Mouse (Mus musculus) CH12F3 (cell line): ENCODE results near the gene Olfr1265.

Source experiments
- in situ Hi-C: fragments of 300-500 bp; cut with MboI; formaldehyde crosslinking; loops from 2 replicates; pipeline ENCODE4 v1.14.3; 2020; ENCODE audit warnings: low sequenced_read_pairs

Olfr1265 gene

DNA sequence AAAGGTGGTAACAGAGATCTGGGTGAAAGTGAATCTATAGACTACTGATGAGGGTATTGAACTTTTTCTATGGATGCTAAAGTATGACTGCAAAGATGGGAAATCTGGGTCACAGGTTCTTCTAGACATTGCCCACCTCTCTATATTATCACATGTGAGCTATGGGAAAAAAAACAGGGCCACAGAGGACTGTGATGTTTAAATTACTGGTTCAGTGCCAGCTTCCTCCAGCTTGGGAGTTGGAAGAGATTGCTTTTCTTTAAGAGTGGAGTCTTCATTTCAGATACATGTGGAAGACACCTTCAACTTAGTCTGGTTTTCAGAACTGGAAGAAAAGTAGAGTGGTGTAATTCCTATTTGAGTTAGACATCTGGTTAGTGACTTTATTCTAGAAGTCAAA, at the start of gene Olfr1265:
Gene Olfr1265 (plus strand): TSS at position 301 of the 400 bp plus-strand sequence.
- in situ Hi-C loops = no loop called here

DNA sequence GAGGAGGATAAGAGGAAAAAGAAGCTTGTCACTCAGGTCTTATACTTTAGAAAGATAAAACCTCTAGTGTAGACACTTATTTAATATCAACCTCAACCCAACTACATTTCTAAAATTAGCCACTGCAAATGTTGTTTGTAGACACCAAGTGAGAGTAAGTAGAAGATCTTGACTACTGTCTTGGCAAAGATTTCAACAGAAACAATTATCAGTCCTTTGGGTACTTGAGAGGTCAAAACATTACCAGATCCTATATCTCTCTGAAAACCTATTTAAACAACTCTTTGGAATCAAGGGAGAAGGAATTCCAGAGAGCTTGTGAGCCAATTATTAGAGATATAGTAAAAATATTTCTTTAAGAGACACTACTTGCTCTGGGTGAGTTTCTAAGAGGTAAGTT, 44.2 kb upstream of the Olfr1265 start, which contains the start of gene Olfr1261:
Gene Olfr1261 (plus strand): TSS at position 301 of the 400 bp plus-strand sequence.
- in situ Hi-C loops = no loop called here

DNA sequence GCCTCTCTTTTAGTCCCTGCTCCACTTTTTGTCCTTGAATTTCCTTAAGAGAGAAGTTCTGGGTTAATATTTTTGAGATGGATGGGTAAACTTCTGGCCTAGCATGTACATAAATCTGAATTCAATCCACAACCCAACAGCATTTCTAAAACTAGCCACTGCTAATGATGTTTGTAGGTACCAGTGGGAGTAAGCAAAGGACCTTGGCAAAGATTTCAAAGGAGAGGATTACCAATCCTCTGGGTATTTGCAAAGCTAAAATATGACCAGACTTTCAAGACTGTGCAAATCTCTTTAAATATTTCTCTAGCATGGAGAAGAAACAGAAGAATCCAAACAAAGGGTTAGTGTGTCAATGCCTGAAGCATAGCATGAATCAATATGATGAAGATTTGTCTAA, 35.3 kb upstream of the Olfr1265 start, which contains the start of gene Olfr1262:
Gene Olfr1262 (plus strand): TSS at position 301 of the 400 bp plus-strand sequence.
- in situ Hi-C loops = no loop called here

DNA sequence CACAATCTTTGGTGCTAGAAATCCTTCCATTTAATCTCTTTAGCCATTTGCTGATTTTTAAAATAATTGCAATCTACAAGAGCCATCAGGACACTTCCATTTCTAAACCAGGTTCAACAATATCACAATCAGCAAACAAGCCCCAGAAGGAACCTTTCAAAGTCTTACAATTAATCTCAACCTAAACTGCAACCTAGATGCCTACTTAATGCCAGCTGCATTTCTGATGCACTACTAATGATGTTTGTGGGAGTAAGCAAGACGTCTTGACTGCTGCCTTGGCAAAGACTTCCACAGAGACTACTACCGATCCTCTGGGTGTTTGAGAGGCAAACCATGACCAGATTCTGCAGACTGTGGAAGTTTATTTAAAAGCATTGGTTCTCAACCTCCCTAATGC, 23.3 kb upstream of the Olfr1265 start, which contains the start of gene Olfr1263:
Gene Olfr1263 (plus strand): TSS at position 301 of the 400 bp plus-strand sequence.
- in situ Hi-C loops = no loop called here

DNA sequence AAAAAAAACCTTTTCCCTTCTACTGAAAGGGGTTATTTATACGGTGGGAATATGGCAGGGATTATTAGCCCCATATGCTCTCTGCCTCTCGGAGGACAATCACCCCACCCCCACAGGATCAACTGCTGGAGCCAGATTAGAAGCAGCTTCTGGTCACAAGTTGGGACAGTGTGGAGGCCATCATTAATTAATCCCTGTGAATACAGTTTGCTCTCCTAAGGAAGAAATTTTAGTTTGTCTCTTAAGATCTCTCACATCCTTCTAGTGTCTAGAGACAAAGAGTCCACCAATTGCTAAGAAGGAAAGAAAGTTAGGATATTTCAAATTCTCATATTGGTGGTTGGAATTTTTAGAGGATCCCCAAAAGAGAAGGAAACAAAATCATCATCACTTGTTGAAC, 9.7 kb upstream of the Olfr1265 start, which contains the start of gene Olfr1264:
Gene Olfr1264 (minus strand): TSS at position 101 of the 400 bp plus-strand sequence.
- in situ Hi-C loops = no loop called here

DNA sequence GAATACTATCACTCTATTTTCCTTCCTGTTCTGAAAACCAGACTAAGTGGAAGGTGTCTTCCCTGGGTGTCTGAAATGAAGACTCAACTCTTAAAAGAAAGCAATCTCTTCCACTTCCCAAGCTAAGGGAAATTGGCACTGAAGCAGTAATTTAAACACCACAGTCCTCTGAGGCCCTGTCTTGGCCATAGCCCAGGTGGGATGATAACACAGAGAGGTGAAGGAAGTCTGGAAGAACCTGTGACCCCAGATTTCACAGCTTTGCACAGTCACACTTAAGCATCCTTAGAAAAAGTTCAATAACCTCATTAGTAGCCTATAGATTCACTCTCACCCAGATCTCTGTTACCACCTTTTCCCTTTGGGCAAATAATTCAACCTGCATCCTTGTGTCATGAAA, 28.4 kb downstream of the Olfr1265 start, which contains the start of gene Olfr140:
Gene Olfr140 (minus strand): TSS at position 101 of the 400 bp plus-strand sequence.
- in situ Hi-C loops = no loop called here

DNA sequence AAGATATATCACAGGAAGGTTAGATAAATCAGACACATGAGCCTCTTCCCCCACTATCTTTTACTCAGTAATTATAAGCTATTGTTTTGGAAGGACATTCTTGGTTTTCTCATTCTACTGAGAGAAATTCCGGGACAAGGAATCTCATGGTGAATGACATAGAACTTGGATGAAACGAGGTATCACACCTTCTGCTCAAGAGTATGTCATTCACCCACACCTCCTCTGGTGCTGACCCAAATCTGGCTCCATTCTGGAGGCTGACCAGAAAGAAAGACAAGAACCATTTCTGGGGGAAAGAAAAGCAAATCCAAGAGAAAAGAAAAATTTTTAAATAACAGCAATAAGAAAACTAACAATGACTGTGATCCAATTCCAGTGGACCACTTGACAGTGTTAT, 34.9 kb downstream of the Olfr1265 start:
- in situ Hi-C loops = no loop called here
